Mouse (Mus musculus) heart, embryonic 10.5 days (tissue): ENCODE measurements at regions not wholly inside any gene's neighbourhood (a gene's known extent, or its start where the extent isn't known, plus 50 kb on each side); places are given as distances from the start of the nearest gene placed in this dataset.

ENCODE experiments used
- DNase-seq: peaks from one replicate; pipeline ENCODE4 v3.0.0-alpha.2; 2017; ENCODE audit warnings: low spot score
- H3K27ac ChIP-seq: fragments of 300-500 bp; sonication (generic); 2 replicates; pipeline ENCODE4 v1.5.1; 2016; ENCODE audit warnings: mild to moderate bottlenecking
- H3K27me3 ChIP-seq: fragments of 300-500 bp; sonication (generic); 2 replicates; pipeline ENCODE4 v1.6.1; 2016; ENCODE audit warnings: mild to moderate bottlenecking; ENCODE audit not compliant: poor library complexity, insufficient read depth, severe bottlenecking
- H3K36me3 ChIP-seq: fragments of 300-500 bp; sonication (generic); 2 replicates; pipeline ENCODE4 v1.6.1; 2016; ENCODE audit warnings: mild to moderate bottlenecking, moderate library complexity
- H3K4me1 ChIP-seq: fragments of 300-500 bp; sonication (generic); 2 replicates; pipeline ENCODE4 v1.6.1; 2016; ENCODE audit warnings: mild to moderate bottlenecking
- H3K4me3 ChIP-seq: fragments of 300-500 bp; sonication (generic); 2 replicates; pipeline ENCODE4 v1.5.1; 2016; ENCODE audit warnings: mild to moderate bottlenecking, moderate library complexity
- H3K9me3 ChIP-seq: fragments of 300-500 bp; sonication (generic); 2 replicates; pipeline ENCODE4 v1.6.1; 2016; ENCODE audit warnings: mild to moderate bottlenecking, moderate library complexity
- WGBS: fragments of 180-500 bp; shearing (Covaris S2); methylation state at CpG from one replicate; pipeline ENCODE4 v1.1.7; 2016; 5-methylcytosine and 5-hydroxymethylcytosine counted together

GRCm38 (mm10) chr12:54313211-54313845 is 109.7 kb upstream of the Egln3 start:
- Histone ChIP-seq H3K9me3 (no peaks in the 10 kb centered on the region), H3K27ac (peak overlapping the region; percentile 88), H3K27me3 (peaks cover 17% of the 10 kb centered on the region), H3K4me1 (peaks cover 22% of the 10 kb centered on the region), H3K4me3 (peak overlapping the region; percentile 62), H3K36me3 (no peaks in the 10 kb centered on the region)
- DNase-seq, result peak; percentile 81
- WGBS, result 2% methylated on average over 20 of the region's 20 CpGs

DNA sequence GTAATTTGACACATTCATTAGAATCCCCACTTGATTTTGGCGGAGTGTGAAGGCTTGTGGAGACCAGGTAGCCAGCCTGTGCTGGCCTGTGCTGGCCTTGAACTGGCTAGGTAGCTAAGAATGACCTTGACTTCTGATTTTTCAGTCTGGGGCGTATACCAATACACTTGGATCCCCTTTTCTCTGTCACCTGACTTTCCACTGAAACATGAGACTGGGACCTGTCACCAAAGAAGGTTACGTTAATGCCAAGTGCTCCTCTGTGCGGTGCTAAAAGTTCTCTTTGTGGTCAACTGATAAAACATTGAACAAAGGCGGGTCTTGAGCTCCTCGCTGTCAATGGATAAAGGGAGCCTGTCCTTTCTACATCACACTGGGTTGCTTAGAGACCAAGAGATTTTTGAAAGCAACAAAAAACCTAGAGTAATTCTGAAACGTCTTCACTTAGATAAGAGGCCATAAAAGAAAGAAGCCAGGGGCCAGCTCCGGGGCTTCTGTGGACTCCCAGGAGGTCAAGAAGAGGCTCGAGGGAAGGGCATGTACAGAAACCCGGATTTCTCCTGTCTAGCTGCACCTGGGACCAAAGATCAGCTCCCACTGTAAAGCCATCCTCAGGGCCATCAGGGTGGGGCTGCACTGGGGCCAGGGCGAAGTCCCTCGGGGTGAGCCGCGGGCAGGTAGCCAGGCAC is 109.0 kb upstream of the Egln3 start:
- peaks cover 17% of the 10 kb centered on the region for H3K27me3 ChIP-seq
- no peaks in the 10 kb centered on the region for H3K9me3 ChIP-seq
- H3K27ac ChIP-seq, result peak overlapping the region; percentile 88
- peaks cover 22% of the 10 kb centered on the region for H3K4me1 ChIP-seq
- DNase-seq, result peak; percentile 7
- no peaks in the 10 kb centered on the region for H3K36me3 ChIP-seq
- 9% methylated on average over 14 of the region's 14 CpGs for WGBS
- H3K4me3 ChIP-seq, result peak overlapping the region; percentile 62

GRCm38 (mm10) chr12:54311896-54312521 is 108.3 kb upstream of the Egln3 start:
- no peaks in the 10 kb centered on the region for H3K9me3 ChIP-seq
- H3K27me3 ChIP-seq, result peaks cover 15% of the 10 kb centered on the region
- peak; percentile 70 for DNase-seq
- no peaks in the 10 kb centered on the region for H3K36me3 ChIP-seq
- no peak overlapping the region for H3K4me3 ChIP-seq
- H3K27ac ChIP-seq, result 0 out of 2 replicates have a peak overlapping the region, but pooled peaks have one; percentile 33
- WGBS, result 36% methylated on average over 4 of the region's 4 CpGs
- H3K4me1 ChIP-seq, result peaks cover 18% of the 10 kb centered on the region

DNA sequence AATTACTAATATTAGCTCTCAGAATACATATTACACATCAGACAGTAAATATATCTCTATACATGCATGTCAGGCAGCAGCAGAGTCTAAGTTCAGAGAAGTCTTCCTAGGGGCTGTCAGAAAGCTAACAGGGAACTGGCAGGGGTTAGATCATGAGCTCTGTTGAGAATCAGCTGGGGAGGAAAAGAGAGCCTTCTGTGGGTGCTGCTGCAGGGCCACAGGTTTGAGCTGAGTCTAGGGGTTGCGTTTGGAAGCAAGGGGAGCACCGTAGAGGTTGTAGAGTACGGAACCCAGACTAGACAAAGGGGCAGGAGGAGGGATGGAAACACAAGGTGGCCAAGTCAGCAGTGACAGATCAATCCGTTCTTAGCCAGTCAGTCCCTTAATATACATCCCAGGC is 106.2 kb upstream of the Egln3 start:
- WGBS, result 72% methylated on average over 4 of the region's 4 CpGs
- Histone ChIP-seq H3K4me1 (peaks cover 15% of the 10 kb centered on the region), H3K27ac (no peak overlapping the region), H3K36me3 (no peaks in the 10 kb centered on the region), H3K9me3 (no peaks in the 10 kb centered on the region), H3K27me3 (peaks cover 7% of the 10 kb centered on the region), H3K4me3 (no peak overlapping the region)
- DNase-seq, result peak; percentile 50

GRCm38 (mm10) chr12:54309219-54309618 is 105.6 kb upstream of the Egln3 start:
- H3K9me3 ChIP-seq, result no peaks in the 10 kb centered on the region
- 88% methylated on average over 6 of the region's 6 CpGs for WGBS
- DNase-seq, result no peak

GRCm38 (mm10) chr12:54305135-54305630 is 101.5 kb upstream of the Egln3 start:
- Histone ChIP-seq H3K27ac (no peak overlapping the region), H3K4me1 (no peaks in the 10 kb centered on the region), H3K4me3 (no peak overlapping the region), H3K9me3 (no peaks in the 10 kb centered on the region), H3K27me3 (no peaks in the 10 kb centered on the region), H3K36me3 (no peaks in the 10 kb centered on the region)
- 81% methylated on average over 9 of the region's 9 CpGs for WGBS
- peak; percentile 53 for DNase-seq

More at GRCm38 (mm10) chr12:54309219-54309618, 105.6 kb upstream of the Egln3 start:
- Histone ChIP-seq H3K27me3 (peaks cover under 1% of the 10 kb centered on the region; the same call in 1 of the 2 replicates), H3K36me3 (no peaks in the 10 kb centered on the region), H3K27ac (no peak overlapping the region), H3K4me1 (peaks cover 15% of the 10 kb centered on the region), H3K4me3 (no peak overlapping the region)

- H3K27me3 ChIP-seq, result no peaks in the 10 kb centered on the region
- peak; percentile 73 for DNase-seq
Measured at GRCm38 (mm10) chr12:54303746-54304145, 100.1 kb upstream of the Egln3 start.

GRCm38 (mm10) chr12:54299506-54299905 is 95.8 kb upstream of the Egln3 start:
- 47% methylated on average over 5 of the region's 5 CpGs for WGBS
- H3K36me3 ChIP-seq, result no peaks in the 10 kb centered on the region
- H3K9me3 ChIP-seq, result no peaks in the 10 kb centered on the region

More at GRCm38 (mm10) chr12:54303746-54304145, 100.1 kb upstream of the Egln3 start:
- H3K27ac ChIP-seq, result no peak overlapping the region
- no peaks in the 10 kb centered on the region for H3K36me3 ChIP-seq
- H3K9me3 ChIP-seq, result no peaks in the 10 kb centered on the region
- H3K4me1 ChIP-seq, result no peaks in the 10 kb centered on the region
- 76% methylated on average over 8 of the region's 8 CpGs for WGBS
- H3K4me3 ChIP-seq, result no peak overlapping the region

DNA sequence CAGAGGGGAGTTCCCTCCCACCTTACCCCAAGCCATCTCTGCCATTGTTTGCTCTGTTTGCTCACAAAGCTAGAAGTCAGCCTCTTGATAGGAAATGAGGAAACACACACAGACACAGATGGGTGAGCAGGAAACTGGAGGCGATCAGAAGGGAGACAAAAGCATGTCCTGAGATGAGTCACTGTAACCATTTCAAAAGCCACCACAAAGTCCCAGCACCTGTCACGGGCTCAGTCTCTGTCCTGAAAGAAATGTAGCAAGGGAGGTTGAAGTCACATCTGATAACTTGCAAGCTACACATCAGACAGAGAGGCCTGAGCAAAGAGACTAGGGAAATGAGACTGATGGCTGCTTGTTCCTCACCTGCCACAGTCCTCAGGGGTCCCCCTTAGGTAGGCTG is 89.6 kb upstream of the Egln3 start:
- Histone ChIP-seq H3K27me3 (0 out of 2 replicates have a peak, but pooled peaks cover 4% of the 10 kb centered on the region), H3K9me3 (no peaks in the 10 kb centered on the region), H3K4me1 (no peaks in the 10 kb centered on the region), H3K36me3 (no peaks in the 10 kb centered on the region), H3K4me3 (no peak overlapping the region), H3K27ac (no peak overlapping the region)
- DNase-seq, result no peak
- WGBS, result 62% methylated on average over 2 of the region's 2 CpGs

More at GRCm38 (mm10) chr12:54299506-54299905, 95.8 kb upstream of the Egln3 start:
- Histone ChIP-seq H3K4me1 (no peaks in the 10 kb centered on the region), H3K27me3 (no peaks in the 10 kb centered on the region), H3K27ac (no peak overlapping the region), H3K4me3 (no peak overlapping the region)
- peak; percentile 20 for DNase-seq

DNA sequence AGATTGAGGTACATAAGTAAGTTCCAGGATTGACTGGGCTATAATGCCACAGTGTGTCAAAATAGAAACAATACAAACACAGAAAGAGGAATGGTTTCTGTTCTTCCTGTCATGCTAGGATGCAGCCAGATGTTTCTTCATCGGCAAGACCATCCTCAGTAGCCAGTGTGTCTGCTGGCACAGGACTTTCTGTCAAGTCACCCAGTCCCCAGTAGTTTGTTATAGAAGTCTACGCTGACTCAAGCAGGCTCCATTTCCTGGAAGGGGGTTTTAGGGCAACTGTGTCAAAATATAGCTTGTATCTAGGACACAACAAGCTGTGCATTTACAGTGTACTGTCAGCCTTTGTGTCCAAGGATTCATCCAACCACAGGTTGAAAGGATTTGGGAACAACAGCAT is 86.7 kb upstream of the Egln3 start:
- Histone ChIP-seq H3K27ac (no peak overlapping the region), H3K4me1 (peaks cover 15% of the 10 kb centered on the region), H3K9me3 (no peaks in the 10 kb centered on the region), H3K27me3 (0 out of 2 replicates have a peak, but pooled peaks cover 4% of the 10 kb centered on the region), H3K36me3 (no peaks in the 10 kb centered on the region), H3K4me3 (no peak overlapping the region)
- no peak for DNase-seq
- WGBS, result 85% methylated on average over 2 of the region's 2 CpGs

GRCm38 (mm10) chr12:54288747-54289146 is 85.1 kb upstream of the Egln3 start:
- Histone ChIP-seq H3K27me3 (no peaks in the 10 kb centered on the region), H3K27ac (no peak overlapping the region), H3K36me3 (no peaks in the 10 kb centered on the region), H3K4me3 (no peak overlapping the region), H3K9me3 (no peaks in the 10 kb centered on the region), H3K4me1 (peaks cover 16% of the 10 kb centered on the region)
- WGBS, result 76% methylated on average over 4 of the region's 4 CpGs
- no peak for DNase-seq

DNA sequence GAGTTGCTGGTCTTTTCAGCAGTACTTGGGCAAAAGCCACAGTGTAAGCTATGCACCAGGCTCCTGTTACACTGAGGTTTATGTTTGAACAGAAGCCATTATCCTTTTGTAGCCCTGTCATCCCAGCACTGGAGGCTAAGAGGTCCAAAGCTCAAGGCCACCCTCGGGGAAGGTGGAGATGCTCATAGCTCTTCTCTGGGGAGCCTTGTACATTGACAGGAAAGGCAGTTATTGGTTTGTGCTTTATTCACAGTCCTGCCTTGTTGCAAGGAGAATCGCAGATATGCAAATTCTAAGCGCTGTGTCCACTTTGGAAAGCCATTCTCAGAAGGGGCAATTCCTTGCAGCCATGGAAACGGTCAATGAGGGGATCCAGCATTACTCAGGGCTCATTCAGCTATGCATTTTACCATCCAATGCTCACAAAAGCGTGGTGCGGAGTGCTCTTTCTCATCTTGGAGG is 84.4 kb upstream of the Egln3 start:
- no peak overlapping the region for H3K27ac ChIP-seq

More for the DNA sequence above, 84.4 kb upstream of the Egln3 start:
- 89% methylated on average over 6 of the region's 6 CpGs for WGBS
- Histone ChIP-seq H3K27me3 (no peaks in the 10 kb centered on the region), H3K9me3 (no peaks in the 10 kb centered on the region), H3K4me1 (peaks cover 21% of the 10 kb centered on the region), H3K4me3 (no peak overlapping the region), H3K36me3 (no peaks in the 10 kb centered on the region)
- DNase-seq, result no peak
